ENCODE assay signal across 33 mouse cellular contexts in the genomic region with DNA sequence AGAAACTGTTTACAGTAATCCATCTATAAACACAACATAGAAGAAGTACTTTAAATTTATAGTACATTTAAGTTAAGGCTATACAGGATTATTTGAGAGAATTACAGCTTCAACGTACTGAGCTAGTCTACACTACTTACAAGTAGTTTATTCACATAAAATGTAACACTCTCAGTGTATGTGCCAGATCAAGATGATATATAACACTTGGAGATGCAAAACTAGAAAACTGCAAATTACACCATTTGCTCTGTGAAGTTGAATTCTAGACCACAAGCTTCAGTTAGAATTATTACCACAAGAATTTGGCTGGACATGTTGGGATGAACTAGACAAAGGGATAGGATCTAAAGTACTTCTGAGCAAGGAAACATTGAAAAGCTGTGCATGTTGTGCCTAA.
"Had no signal": no experiment of that assay in that cellular context is flagged by ENCODE, and none has a peak within 500 bp of the region (broad histone marks: within the 10 kb centered on the region; RNA-seq: fewer than 3 reads in every experiment).

No protein-coding gene starts in this region.

- H3K4me1 ChIP-seq: heart, embryonic 13.5 days; heart, embryonic 15.5 days; hindbrain, embryonic 10.5 days; hindbrain, embryonic 12.5 days; hindbrain, embryonic 13.5 days; hindbrain, embryonic 15.5 days; intestine, embryonic 15.5 days; kidney, embryonic 15.5 days had no signal

- H3K9me3 ChIP-seq: heart, embryonic 15.5 days; hindbrain, embryonic 10.5 days; hindbrain, embryonic 12.5 days; hindbrain, embryonic 13.5 days; hindbrain, embryonic 15.5 days; intestine, embryonic 15.5 days; kidney, embryonic 15.5 days had no signal

- H3K4me2 ChIP-seq: heart, embryonic 13.5 days; heart, embryonic 15.5 days; hindbrain, embryonic 12.5 days; hindbrain, embryonic 13.5 days; hindbrain, embryonic 14.5 days; hindbrain, embryonic 15.5 days; intestine, embryonic 15.5 days; kidney, embryonic 15.5 days had no signal

- H3K9ac ChIP-seq: heart, embryonic 13.5 days; heart, embryonic 15.5 days; hindbrain, embryonic 12.5 days; hindbrain, embryonic 13.5 days; hindbrain, embryonic 14.5 days; hindbrain, embryonic 15.5 days; intestine, embryonic 15.5 days; kidney, embryonic 15.5 days had no signal

- H3K36me3 ChIP-seq: heart, embryonic 13.5 days; heart, embryonic 15.5 days; hindbrain, embryonic 10.5 days; hindbrain, embryonic 12.5 days; hindbrain, embryonic 13.5 days; hindbrain, embryonic 15.5 days; intestine, embryonic 15.5 days; kidney, embryonic 15.5 days had no signal

- ATAC-seq: hindbrain, embryonic 16.5 days; hindbrain, postnatal 0 days; inflammation-experienced regulatory T-cells, adult 6 months; intestine, embryonic 15.5 days; intestine, embryonic 16.5 days; intestine, postnatal 0 days had no signal

- H3K27ac ChIP-seq: heart, embryonic 13.5 days; heart, embryonic 15.5 days; hindbrain, embryonic 10.5 days; hindbrain, embryonic 12.5 days; hindbrain, embryonic 13.5 days; hindbrain, embryonic 14.5 days; hindbrain, embryonic 15.5 days; hindbrain, postnatal 0 days; intestine, embryonic 15.5 days; kidney, embryonic 15.5 days; kidney, postnatal 0 days; layer of hippocampus, adult 2 months; left cerebral cortex, adult 2 months had no signal

- H3K27me3 ChIP-seq: heart, embryonic 13.5 days; heart, embryonic 15.5 days; hindbrain, embryonic 12.5 days; hindbrain, embryonic 13.5 days; hindbrain, embryonic 15.5 days; intestine, embryonic 15.5 days; kidney, embryonic 15.5 days had no signal

- DNase-seq: heart, postnatal 10 days; heart, postnatal 14 days; heart, postnatal 36 days; heart, postnatal 4 days; kidney, adult 11 months; kidney, adult 18-20 months; kidney, adult 2 months; kidney, adult 8-10 months; kidney, adult 9 months; kidney, postnatal 10 days; kidney, postnatal 14 days; kidney, postnatal 25 days; kidney, postnatal 36 days; kidney, postnatal 4 days; layer of hippocampus, adult 9-11 months; layer of hippocampus, postnatal 36 days had no signal

- H3K4me3 ChIP-seq: heart, embryonic 13.5 days; heart, embryonic 15.5 days; hindbrain, embryonic 10.5 days; hindbrain, embryonic 12.5 days; hindbrain, embryonic 13.5 days; hindbrain, embryonic 15.5 days; intestine, embryonic 15.5 days; kidney, embryonic 15.5 days; layer of hippocampus, adult 2 months; left cerebral cortex, adult 2 months had no signal
